Mouse (Mus musculus): ENCODE data around the gene Yme1l1. TPM values are rescaled to one million over a fixed set of nuclear protein-coding genes. Genes with fewer than 3 reads are reported as not detected.

The Yme1l1 gene
- 10 to 100 TPM; 74.2 to 97.1 TPM for total RNA-seq (2021)

DNA sequence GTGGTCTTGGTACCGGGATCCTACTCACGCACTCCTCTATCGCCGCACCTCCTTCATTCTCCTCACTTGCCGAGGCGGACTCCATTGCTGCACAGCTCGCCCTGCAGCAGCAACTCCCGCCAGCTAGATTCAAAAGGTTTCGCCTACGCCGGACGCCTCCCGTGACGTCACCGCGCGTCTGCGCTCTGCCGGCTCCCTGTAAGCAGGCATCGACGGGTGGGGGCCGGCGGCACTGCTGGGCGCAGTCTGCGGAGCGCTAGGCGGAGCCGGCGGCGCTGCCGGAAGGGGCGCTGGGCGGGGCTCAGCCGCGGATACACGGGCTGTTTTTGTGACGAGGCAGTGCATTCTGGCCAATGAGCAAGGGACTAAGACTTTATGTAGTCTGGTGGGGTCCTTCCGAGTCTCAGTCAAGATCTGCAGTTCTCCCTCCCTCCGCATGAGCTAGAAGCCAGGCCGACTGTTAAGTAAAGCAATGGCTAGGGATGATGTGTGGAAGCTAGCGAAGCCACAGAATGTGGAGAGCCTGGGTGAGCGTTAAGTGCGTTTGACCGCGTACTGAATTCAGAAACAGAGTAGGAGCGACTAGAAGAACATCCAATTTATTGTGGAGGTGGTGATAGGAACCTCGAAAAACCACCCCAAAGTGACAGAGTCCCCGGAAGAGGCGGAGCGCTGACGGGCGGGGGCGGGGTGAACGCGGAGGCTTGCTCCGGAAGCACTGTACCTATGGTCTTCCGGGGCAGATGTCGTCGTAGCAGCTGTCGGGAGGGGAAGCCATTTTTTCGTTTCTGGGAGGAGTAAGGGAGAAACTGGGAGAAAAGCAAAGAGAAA is at the start of gene Yme1l1, which contains the start of gene Mastl:
Yme1l1 (plus strand) TSS at position 593 of the 831 bp plus-strand sequence.
Mastl (minus strand) TSS at position 248 of the 831 bp plus-strand sequence.
- intact Hi-C loops (cut with DNase I) = loop anchor here (2.0 kb wide), 1 partner anchor 87 kb away; the partner anchor contains the start of gene Acbd5
- DNase-seq (ENCODE audit: low spot score in 2 of 2) = peak; percentile 97 to 98

DNA sequence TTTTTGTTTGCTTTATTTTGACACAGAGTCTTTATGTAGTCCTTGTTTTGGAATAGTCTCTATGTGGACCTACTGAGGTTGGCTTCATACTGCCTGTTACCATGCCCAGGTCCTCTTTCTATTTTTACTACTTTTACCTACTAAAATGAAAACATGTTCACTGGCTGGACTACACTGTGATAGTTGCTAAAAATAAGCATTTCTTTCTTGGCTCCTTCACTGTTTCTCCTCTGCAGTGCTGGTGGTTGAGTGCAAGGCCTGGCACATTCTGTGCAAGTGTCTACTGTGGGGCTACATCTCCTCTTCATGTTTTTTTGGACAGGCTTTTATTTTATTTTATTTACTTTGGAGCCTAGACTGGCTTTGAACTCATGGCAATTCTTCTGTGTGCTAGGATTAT is 36.6 kb upstream of the Yme1l1 start:
- intact Hi-C loops (cut with DNase I) = no loop called here
- no peak for DNase-seq (ENCODE audit: low spot score in 2 of 2)

DNA sequence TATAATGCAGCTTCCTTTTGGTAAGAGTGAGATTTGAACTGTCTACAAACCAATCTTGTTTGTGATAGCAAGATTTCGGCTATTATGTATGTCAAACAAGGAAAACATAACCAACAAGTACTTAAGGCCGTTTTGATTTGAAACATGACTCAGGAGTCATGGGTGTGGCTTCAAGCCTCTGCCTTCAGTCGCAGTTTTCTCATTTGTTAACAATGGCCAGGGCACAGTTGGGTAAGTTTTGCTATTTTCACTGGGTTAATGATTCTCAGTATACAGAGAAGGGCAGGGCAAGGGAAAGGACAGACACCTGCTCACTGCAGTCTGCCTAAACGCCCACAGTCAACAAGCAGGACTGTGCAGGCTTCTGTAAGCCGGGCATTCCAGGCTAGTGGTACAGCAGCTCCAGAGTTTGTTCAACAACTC is 959 bp upstream of the Yme1l1 start:
- intact Hi-C loops (cut with DNase I) = no loop called here
- no peak for DNase-seq (ENCODE audit: low spot score in 2 of 2)

DNA sequence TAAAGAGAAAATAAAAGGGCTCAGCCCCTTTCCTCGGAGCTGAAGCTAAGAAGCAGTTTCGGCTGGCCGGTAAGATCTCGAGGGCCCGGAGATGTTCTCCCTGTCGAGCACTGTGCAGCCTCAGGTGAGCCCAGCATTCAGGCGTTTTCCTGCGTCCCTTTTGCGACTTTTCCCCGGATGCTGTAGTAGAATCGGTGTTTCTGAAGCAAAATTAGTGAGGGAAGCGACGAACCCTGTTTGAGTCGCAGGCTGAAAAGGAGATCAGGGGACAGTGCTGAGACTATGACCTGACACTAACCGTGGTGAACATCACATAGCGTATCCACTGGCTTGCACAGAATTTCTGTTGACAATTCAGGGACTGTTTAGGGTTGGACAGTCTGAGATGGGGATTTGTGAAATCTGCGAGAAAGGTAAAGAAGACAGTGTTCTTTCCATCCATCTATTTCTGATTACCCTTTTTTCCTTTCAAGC is 476 bp downstream of the Yme1l1 start:
- DNase-seq (ENCODE audit: low spot score in 2 of 2) = no peak
- intact Hi-C loops (cut with DNase I) = loop anchor here (2.0 kb wide), 1 partner anchor 88 kb away; the partner anchor contains the start of gene Acbd5

DNA sequence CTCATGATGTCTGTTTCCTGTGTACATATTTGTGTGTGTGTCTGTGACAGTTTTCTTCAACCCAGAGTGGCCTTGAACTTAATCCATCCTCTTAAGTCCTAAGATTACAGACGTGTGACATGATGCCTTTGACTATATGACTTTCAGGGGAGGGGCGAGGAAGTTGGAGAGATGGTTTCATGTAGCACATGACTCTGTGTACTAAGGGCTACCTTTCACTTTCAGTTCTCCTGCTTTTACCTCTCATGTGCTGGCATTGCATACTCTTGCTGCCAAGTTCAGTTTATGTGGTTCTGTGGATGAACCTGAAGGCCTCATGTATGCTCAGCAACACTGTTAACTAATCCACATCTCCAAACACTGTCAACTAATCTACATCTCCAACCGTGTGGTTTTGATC is 16.1 kb downstream of the Yme1l1 start:
- no peak for DNase-seq (ENCODE audit: low spot score in 2 of 2)
- intact Hi-C loops (cut with DNase I) = no loop called here

DNA sequence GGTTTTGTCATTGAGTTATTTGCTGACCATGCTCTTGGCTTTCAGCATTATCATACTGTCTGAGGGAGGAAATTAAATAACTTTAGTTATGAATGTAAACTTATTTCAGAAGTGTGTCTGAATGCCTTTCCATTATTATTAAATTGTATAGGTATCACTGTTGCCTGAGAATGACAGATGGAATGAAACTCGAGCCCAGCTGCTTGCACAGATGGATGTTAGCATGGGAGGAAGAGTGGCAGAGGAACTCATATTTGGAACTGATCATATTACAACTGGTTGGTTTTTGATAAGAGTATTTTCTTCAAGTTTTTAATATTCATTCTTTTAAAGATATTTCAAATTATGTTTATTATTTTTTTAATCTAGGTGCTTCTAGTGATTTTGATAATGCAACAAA is 38.2 kb downstream of the Yme1l1 start:
- intact Hi-C loops (cut with DNase I) = no loop called here
- DNase-seq (ENCODE audit: low spot score in 2 of 2) = no peak

DNA sequence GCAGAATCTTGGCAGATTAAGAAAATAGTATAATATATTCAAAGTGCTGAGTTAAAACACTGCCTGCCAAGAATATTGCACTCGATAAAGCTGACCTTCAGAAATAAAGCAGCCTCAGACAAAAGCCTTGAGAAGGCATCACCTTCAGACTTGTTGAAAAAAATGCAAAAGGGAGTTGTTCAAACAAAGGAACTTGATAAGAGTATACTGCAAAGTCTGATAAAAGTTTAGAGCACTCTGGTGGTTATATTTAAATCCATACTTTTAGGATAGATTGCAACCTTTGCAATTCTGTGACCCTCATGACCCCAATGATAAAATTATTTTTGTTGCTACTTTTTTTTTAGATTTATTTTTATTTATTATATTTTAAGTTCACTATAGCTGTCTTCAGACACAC is 44.9 kb downstream of the Yme1l1 start:
- intact Hi-C loops (cut with DNase I) = no loop called here
- DNase-seq (ENCODE audit: low spot score in 2 of 2) = no peak

DNA sequence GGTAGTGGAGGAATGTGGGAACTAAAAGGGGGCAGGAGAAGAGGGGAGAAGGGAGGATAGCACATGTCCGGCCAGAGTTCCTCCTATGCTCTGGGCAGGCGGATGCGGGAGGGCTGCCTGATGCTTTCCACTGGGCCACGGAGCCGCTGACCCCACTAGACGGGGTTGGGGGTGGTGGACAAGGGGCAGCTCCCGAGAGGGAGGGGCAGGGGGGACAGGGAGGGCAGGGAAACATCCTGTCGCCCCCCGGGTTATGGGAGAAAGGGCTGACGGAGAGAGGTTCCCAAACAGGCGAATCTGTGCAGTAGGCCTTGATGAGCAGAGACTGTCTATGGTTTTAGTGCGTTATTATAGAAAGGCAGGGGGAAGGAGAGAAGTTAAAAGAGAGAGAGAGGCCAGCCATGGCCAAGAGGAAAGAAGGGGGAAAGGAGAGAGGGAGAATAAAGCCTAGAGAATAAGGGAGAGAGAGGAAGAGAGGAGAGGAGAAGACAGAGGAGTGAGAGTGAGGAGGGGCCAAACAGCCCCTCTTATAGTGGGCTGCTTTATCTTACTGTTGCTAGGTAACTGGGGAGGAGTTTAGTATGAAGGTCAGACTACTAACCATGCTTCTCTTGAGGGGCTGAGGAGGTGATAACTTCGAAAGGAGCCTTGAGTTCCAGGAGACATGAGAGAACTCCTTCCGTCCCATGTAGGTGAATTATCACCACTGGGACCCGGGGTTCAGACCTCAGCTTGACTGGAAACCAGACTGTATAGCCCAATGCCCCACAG is 46.9 kb downstream of the Yme1l1 start:
- no peak for DNase-seq (ENCODE audit: low spot score in 2 of 2)
- intact Hi-C loops (cut with DNase I) = no loop called here

DNA sequence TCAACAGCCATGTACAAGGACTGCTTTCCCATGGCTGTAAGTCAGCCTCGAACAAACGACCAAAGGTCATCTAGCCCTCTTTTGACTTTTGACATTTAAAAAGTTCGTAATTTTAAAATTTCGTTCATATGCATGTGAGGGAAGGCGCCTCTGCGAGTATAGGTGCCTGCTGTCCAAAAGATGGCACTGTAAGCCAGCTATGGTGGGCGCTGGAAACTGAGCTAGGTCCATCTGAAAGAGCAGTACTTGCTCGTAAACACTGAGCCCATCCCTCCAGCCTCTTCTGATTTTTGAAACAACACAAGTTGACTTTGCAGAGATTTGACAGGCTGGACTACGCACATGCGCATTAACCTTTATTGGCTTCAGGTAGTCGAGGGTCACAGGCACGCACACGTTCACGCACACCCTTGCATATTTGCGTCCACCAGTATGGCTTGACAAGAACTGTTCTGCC is 50.9 kb downstream of the Yme1l1 start, which contains the start of gene 4931423N10Rik:
4931423N10Rik (plus strand) TSS at position 407 of the 457 bp plus-strand sequence.
- intact Hi-C loops (cut with DNase I) = no loop called here
- no peak for DNase-seq (ENCODE audit: low spot score in 2 of 2)

DNA sequence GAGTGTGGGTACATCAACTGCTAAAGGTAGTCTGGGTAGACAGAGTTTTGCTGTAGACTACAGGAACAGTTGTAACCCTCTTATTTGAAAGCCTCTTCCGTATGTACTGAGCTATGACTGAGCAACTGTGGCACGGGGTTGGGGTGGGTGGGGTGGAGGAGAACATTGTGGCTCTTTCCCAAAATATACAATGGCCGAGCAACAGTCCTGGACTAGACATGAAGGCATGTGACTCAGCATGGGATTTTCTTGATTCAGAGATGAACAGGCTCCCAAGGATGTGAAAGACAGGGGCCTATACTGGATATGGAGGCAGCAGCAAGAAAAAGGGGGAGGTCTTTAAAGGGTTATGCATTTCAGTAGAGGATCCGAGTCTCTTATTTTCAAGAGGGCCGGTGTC is 57.5 kb downstream of the Yme1l1 start:
- DNase-seq (ENCODE audit: low spot score in 2 of 2) = no peak
- intact Hi-C loops (cut with DNase I) = no loop called here

DNA sequence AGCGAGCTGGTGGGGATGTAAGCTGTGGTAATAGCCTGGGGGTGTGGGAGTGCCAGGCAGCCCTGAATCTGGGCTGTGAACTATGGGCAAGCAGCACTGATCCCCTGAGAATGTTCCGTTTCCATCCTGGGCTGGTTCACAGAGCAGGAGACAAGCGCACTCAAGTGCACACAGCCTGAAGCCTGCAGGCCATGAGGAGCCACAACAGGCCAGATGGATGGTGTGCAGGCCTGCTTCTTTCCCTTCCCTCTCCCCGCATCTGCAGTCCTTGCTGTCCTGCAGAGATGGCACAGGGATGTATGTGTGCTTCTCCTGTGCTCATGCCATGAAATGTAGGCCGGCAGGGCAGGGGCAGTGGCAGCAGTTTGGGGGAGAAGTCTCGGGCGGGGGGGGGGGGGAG is 69.0 kb downstream of the Yme1l1 start:
- intact Hi-C loops (cut with DNase I) = no loop called here
- DNase-seq (ENCODE audit: low spot score in 2 of 2) = no peak

DNA sequence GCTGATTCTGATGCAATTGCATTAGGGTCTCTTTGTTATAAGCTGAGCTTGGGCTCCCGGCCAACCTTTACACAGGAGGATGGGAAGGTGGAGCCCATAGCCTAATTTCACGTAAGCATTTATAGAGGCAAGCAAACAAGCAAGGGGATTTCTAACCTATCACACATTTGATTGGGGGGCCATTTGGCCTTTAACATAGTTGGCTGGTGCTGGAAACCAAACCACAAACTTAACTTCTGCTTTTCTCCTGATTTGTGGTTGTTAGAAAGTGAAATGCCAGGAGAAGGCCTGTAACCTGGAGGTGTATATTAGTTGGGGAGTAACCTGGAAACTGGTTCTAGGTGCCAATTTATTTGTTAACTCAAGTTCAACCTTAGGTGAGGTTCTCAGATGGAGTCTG is 72.3 kb downstream of the Yme1l1 start:
- intact Hi-C loops (cut with DNase I) = no loop called here
- DNase-seq (ENCODE audit: low spot score in 2 of 2) = no peak

DNA sequence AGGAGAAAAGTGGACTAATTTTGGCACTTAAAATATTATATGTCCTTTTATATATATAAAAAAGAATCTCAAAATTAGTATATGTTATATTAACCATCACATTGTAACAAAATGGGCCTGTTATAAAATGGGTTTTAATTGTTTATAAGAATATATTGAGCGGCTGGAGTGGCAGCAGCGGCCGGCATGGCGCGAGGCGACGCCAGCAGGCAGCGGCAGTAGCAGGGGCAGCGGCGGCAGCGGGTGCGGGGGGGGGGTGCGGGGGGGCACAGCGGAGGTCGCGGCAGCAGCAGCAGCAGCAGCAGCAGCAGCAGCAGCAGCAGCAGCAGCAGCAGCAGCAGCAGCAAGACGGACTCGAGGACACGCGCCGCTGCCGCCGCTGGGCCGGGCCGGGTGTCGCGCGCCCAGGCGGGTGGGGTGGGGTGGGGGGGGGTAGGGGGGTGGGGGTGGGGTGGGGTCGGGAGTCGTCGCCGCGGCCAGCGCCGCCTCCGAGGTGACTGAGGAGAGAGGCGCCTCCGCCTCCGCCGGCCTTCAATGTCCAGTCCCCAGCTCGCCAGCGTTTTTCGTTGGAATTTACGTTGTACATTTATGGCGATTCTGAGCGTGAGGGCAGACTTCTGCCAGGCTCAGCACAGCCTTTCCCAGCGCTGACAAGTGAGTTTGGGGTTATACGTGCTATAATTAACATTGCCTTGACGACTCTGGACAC is 78.0 kb downstream of the Yme1l1 start:
- intact Hi-C loops (cut with DNase I) = no loop called here
- no peak for DNase-seq (ENCODE audit: low spot score in 2 of 2)

Other genes with a start within 250 kb of the Yme1l1 start
- gene Abi1, start 116.1 kb upstream of the Yme1l1 start, total RNA-seq (2021) = 100 to 1,000 TPM; 143 to 145 TPM
- gene Acbd5, start 88.2 kb upstream of the Yme1l1 start, total RNA-seq (2021) = 10 to 100 TPM; 72.6 to 78.9 TPM
- gene Mastl, start 345 bp upstream of the Yme1l1 start, total RNA-seq (2021) = 1 to 10 TPM; 1.1 TPM
- gene 4931423N10Rik, start 51.1 kb downstream of the Yme1l1 start, total RNA-seq (2021) = under 1 TPM; 0.27 to 0.39 TPM
- 1 to 10 TPM; 2.3 to 3.0 TPM for gene Nxph2, start 164.9 kb downstream of the Yme1l1 start, total RNA-seq (2021)